ENCODE assay signal across 15 mouse cellular contexts in the genomic region with DNA sequence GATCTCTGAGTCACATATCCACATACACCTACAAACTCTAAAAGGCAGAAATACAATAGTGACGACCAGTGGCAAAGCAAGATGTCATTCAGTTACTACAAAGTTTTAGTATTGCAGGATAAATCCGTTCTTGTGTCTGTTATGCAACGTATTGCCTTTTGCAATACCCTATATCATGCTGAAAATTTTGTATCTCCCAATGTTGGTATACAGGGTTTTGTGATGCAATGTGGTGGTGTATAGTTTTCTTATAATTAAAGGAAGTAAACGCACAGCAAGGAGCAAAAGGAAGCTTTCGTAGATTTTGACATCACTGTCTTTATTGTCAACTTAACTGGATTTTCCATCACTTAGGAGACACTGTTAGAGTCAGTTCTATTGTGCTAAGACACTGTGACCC.
"Had no signal": no experiment of that assay in that cellular context is flagged by ENCODE, and none has a peak within 500 bp of the region (broad histone marks: within the 10 kb centered on the region; RNA-seq: fewer than 3 reads in every experiment).

No protein-coding gene starts in this region.

- ATAC-seq: hindbrain, embryonic 16.5 days; inflammation-experienced regulatory T-cells, adult 6 months; intestine, embryonic 15.5 days; intestine, postnatal 0 days had no signal

- DNase-seq: gastrocnemius, postnatal 14 days; gastrocnemius, postnatal 36 days; heart, postnatal 10 days; heart, postnatal 4 days; kidney, adult 18-20 months; kidney, adult 8-10 months; kidney, postnatal 10 days; kidney, postnatal 36 days; layer of hippocampus, adult 9-11 months; layer of hippocampus, postnatal 36 days; liver had no signal
